Mouse (Mus musculus): ENCODE measurements around the gene Abcd1. TPM values are rescaled to one million over a fixed set of nuclear protein-coding genes. Genes with fewer than 3 reads are reported as not detected.

Gene Abcd1
- total and polyA plus RNA-seq, 2 experiments from 2014 or later = 14.3 to 22.0 TPM

DNA sequence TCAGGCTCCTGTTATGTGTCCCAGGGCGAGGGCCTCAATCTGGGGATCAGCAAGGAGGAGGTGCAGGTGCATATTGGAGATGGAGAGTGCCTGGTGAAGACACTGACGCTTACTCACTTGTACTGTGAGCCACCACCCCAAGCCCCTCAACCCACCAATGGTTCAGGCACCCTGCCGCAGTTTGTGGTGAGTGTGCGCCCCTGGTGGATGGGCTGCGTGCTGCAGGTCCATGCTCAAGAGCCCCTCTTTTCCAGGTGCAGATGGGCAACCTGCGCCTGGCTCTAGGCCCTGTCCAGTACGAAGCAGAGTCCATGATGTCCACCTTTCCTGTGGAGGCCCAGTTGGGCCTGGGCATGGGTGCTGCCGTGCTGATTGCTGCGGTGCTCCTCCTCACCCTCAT, 50.9 kb downstream of the Abcd1 start:
- H3K36me3 ChIP-seq (replicated peaks; ENCODE audit: control insufficient read depth, insufficient read depth, low read length) = no peaks in the 10 kb centered on the region
- DNase-seq (ENCODE audit: low spot score) (no peak), ATAC-seq (ENCODE audit: insufficient read depth, low read depth) (no peak; the same call in 1 of the 2 replicates)
- 72% methylated on average over 9 of the region's 9 CpGs for WGBS
- TF ChIP-seq EP300 (IDR thresholded peaks at IDR 0.05; ENCODE audit: low read depth) (no peak), CTCF (IDR thresholded peaks at IDR 0.05; ENCODE audit: low read depth) (peak; percentile 55)
- no peak overlapping the region for H3K9ac ChIP-seq (replicated peaks; ENCODE audit: low read depth, low read length)
- H3K4me3 ChIP-seq (ENCODE audit: low read depth, low read length) = no peak overlapping the region
- no peaks in the 10 kb centered on the region for H3K4me1 ChIP-seq (ENCODE audit: control insufficient read depth, insufficient read depth)
- H3K27me3 ChIP-seq (ENCODE audit: control insufficient read depth, insufficient read depth, low read length) = no peaks in the 10 kb centered on the region
- H3K27ac ChIP-seq (ENCODE audit: low read depth) = no peak overlapping the region
- H3K9me3 ChIP-seq (replicated peaks; ENCODE audit: control insufficient read depth, low read length) = no peaks in the 10 kb centered on the region
- no peak overlapping the region for H3K4me2 ChIP-seq (ENCODE audit: low read depth, low read length)

DNA sequence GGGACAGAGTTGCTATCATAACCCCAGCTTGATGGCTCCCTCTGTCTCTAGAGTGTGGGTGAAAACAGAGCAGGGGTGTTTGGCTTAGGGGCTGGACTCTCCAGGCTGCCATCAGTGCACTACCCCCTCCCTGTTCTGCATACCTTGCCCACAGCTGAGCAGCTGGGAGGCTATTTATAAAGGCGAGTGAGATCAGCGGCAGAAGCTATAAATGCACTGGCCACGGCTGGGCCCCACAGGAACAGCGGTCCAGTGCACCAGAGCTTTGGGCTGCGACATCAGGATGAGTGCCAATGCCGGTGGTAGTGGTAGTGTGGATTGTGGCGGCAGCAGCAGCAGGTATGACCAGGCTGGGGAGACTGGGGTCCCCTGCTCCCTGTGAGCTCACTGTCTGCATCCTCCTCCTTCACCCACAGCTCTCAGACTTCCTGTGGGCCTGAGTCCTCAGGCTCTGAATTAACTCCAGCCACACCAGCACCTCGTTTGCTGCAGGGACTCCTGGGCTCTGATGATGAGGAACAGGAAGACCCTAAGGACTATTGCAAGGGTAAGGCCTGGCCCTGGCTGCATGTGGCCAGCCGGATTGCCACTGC, 57.9 kb downstream of the Abcd1 start, which contains the start of gene Srpk3:
Gene Srpk3 (plus strand): TSS at position 238 of the 593 bp plus-strand sequence.
- H3K9me3 ChIP-seq (replicated peaks; ENCODE audit: control insufficient read depth, low read length) = no peaks in the 10 kb centered on the region
- DNase-seq (ENCODE audit: low spot score) (peak; percentile 63), ATAC-seq (ENCODE audit: insufficient read depth, low read depth) (peak; percentile 87)
- peaks cover 24% of the 10 kb centered on the region for H3K36me3 ChIP-seq (replicated peaks; ENCODE audit: control insufficient read depth, insufficient read depth, low read length)
- peak within 1 kb of the TSS; percentile 57 for H3K4me2 ChIP-seq (ENCODE audit: low read depth, low read length)
- H3K27ac ChIP-seq (ENCODE audit: low read depth) = peak within 1 kb of the TSS; percentile 93
- TF ChIP-seq CTCF (IDR thresholded peaks at IDR 0.05; ENCODE audit: low read depth) (peak; percentile 4; the same call in 1 of the 2 replicates), EP300 (IDR thresholded peaks at IDR 0.05; ENCODE audit: low read depth) (no peak)
- H3K27me3 ChIP-seq (ENCODE audit: control insufficient read depth, insufficient read depth, low read length) = no peaks in the 10 kb centered on the region
- peak within 1 kb of the TSS; percentile 38 for H3K4me3 ChIP-seq (ENCODE audit: low read depth, low read length)
- peak within 1 kb of the TSS; percentile 55 for H3K9ac ChIP-seq (replicated peaks; ENCODE audit: low read depth, low read length)
- WGBS = 32% methylated on average over 9 of the region's 9 CpGs
- no peaks in the 10 kb centered on the region for H3K4me1 ChIP-seq (ENCODE audit: control insufficient read depth, insufficient read depth)

DNA sequence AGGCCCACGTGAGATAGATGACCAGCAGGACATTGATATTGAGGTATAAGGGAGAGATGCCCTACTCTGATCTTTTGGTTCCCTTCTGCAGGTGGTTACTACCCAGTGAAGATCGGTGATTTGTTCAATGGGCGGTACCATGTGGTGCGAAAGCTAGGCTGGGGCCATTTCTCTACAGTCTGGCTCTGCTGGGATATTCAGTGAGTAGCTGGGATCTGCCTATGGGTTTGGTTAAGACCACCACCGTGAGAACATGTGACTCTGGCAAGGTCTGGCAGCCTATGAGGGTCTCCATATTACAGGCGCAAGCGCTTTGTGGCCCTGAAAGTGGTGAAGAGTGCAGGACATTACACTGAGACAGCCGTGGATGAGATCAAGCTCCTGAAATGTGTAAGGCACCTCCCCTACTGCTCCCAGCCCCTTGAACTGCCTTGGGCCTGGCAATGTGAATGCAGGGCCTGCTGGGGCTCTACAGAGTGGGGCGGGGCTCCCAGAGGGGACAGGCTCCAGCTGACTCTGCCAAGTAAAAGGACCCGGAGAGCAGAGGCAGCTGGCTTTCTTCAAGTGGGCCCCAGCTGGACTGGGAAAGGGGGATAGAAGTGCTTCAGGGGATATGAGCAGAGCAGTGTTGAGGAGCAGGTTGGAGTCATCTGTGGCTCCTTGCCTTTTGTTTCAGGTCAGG, 58.5 kb downstream of the Abcd1 start:
- no peaks in the 10 kb centered on the region for H3K27me3 ChIP-seq (ENCODE audit: control insufficient read depth, insufficient read depth, low read length)
- peak overlapping the region; percentile 38 for H3K4me3 ChIP-seq (ENCODE audit: low read depth, low read length)
- DNase-seq (ENCODE audit: low spot score) (peak; percentile 38), ATAC-seq (ENCODE audit: insufficient read depth, low read depth) (peak; percentile 74)
- 41% methylated on average over 10 of the region's 10 CpGs for WGBS
- TF ChIP-seq EP300 (IDR thresholded peaks at IDR 0.05; ENCODE audit: low read depth) = no peak
- TF ChIP-seq CTCF (IDR thresholded peaks at IDR 0.05; ENCODE audit: low read depth) = no peak
- H3K4me1 ChIP-seq (ENCODE audit: control insufficient read depth, insufficient read depth) = no peaks in the 10 kb centered on the region
- H3K9ac ChIP-seq (replicated peaks; ENCODE audit: low read depth, low read length) = peak overlapping the region; percentile 55
- H3K36me3 ChIP-seq (replicated peaks; ENCODE audit: control insufficient read depth, insufficient read depth, low read length) = peaks cover 31% of the 10 kb centered on the region
- H3K27ac ChIP-seq (ENCODE audit: low read depth) = peak overlapping the region; percentile 93
- H3K4me2 ChIP-seq (ENCODE audit: low read depth, low read length) = peak overlapping the region; percentile 57
- no peaks in the 10 kb centered on the region for H3K9me3 ChIP-seq (replicated peaks; ENCODE audit: control insufficient read depth, low read length)

DNA sequence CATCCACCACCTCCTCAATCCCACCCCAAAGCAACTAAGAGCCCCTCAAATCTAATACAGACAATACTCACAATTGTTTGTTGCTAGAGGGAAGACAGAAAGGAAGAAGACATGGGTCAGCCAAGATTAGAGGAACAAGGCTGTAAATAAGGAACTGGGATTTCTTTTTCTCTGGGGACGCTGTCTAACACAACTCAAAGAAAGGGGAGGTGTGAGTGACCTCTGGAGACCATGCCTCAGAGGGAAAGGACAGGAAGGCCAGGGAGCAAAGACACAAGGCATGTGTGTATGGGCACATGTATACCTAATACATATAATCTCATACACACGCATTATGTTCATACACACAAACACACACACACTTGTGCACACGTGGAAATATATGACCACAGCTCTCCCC, 65.8 kb downstream of the Abcd1 start:
- DNase-seq (ENCODE audit: low spot score) (no peak), ATAC-seq (ENCODE audit: insufficient read depth, low read depth) (no peak)
- 79% methylated on average over 3 of the region's 3 CpGs for WGBS
- TF ChIP-seq CTCF (IDR thresholded peaks at IDR 0.05; ENCODE audit: low read depth) (no peak), EP300 (IDR thresholded peaks at IDR 0.05; ENCODE audit: low read depth) (no peak)
- Histone ChIP-seq H3K9ac (replicated peaks; ENCODE audit: low read depth, low read length) (no peak overlapping the region), H3K27ac (ENCODE audit: low read depth) (no peak overlapping the region), H3K9me3 (replicated peaks; ENCODE audit: control insufficient read depth, low read length) (no peaks in the 10 kb centered on the region), H3K27me3 (ENCODE audit: control insufficient read depth, insufficient read depth, low read length) (no peaks in the 10 kb centered on the region), H3K36me3 (replicated peaks; ENCODE audit: control insufficient read depth, insufficient read depth, low read length) (peaks cover 45% of the 10 kb centered on the region), H3K4me2 (ENCODE audit: low read depth, low read length) (no peak overlapping the region), H3K4me1 (ENCODE audit: control insufficient read depth, insufficient read depth) (peaks cover 10% of the 10 kb centered on the region; the same call in 1 of the 2 replicates), H3K4me3 (ENCODE audit: low read depth, low read length) (no peak overlapping the region)

DNA sequence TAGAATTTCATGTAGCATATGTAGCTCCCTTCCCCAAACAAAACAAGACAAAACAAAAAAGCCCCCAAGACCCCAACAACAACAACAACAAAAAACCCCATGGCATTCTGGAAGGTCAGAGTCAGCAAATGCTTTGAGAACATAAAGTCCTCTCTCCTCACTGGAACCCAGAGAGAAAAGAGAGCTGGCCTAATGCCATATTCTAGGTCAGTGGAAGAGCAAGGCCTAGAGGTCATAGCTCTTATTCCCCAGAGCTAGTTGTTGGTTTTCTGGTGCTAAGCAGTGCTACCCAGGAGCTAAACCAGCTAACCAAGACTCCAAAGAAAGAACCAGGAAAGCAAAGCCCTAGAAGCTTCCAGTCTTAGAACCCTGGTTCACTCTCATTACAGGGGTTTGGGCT, 69.3 kb downstream of the Abcd1 start:
- peak; percentile 40 for DNase-seq (ENCODE audit: low spot score)
- no peak for ATAC-seq (ENCODE audit: insufficient read depth, low read depth)

More for the DNA sequence above, 69.3 kb downstream of the Abcd1 start:
- Histone ChIP-seq H3K27me3 (ENCODE audit: control insufficient read depth, insufficient read depth, low read length) (no peaks in the 10 kb centered on the region), H3K4me1 (ENCODE audit: control insufficient read depth, insufficient read depth) (peaks cover 10% of the 10 kb centered on the region; the same call in 1 of the 2 replicates), H3K9me3 (replicated peaks; ENCODE audit: control insufficient read depth, low read length) (no peaks in the 10 kb centered on the region), H3K9ac (replicated peaks; ENCODE audit: low read depth, low read length) (peak overlapping the region; percentile 78), H3K4me2 (ENCODE audit: low read depth, low read length) (peak overlapping the region; percentile 60), H3K4me3 (ENCODE audit: low read depth, low read length) (peak overlapping the region; percentile 58), H3K36me3 (replicated peaks; ENCODE audit: control insufficient read depth, insufficient read depth, low read length) (peaks cover 14% of the 10 kb centered on the region; the same call in 1 of the 2 replicates), H3K27ac (ENCODE audit: low read depth) (peak overlapping the region; percentile 97)
- TF ChIP-seq CTCF (IDR thresholded peaks at IDR 0.05; ENCODE audit: low read depth) (no peak), EP300 (IDR thresholded peaks at IDR 0.05; ENCODE audit: low read depth) (no peak)

All from heart, postnatal 0 days (tissue).